In the genomic region with DNA sequence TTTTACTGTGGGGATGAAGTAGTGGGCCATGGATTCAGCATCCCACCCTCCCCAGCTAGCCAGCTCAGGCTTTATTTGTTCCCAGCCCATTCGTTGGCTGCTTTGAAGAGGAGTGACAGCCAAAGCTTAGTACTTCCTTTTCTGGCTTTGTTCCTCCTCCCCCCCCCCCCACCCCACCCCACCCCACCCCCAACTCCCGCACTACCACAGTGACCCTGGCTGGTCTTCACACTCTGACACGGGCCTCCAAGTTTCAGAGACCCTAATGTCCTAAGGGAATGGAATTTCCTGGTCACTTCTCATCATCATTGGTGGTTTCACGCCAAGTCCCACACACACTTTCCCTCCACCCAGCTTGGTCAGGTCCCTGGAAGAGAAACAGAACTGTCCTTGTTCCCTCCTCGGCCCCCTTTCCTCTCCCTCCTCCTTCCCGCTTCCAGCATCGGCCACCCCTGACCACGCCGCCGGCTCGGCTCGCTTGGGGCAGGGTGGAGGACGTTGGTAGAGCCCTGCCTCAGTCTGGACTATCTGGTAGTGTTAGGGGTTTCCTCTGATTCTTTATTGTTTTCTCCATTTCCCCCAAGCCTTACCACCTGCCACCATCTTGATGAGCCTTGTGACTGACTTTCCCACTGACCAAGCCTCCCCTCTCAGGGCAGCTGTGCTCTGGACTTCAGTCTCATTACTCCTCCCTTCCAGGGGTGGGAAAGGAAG, we compare ENCODE assay signal across 8 mouse cellular contexts. TPM values are rescaled to one million over a fixed set of nuclear protein-coding genes. Genes with fewer than 3 reads are reported as not detected.
DNase-seq lines count a peak whose midpoint lies in the region; ATAC-seq and TF ChIP-seq lines count a peak whose summit lies in the region.

No protein-coding gene starts in this region.

- DNase-seq in CD4-positive, CD25-positive, alpha-beta regulatory T cell, adult 2 months (ENCODE audit: low read depth, low spot score) = peak; percentile 31
- DNase-seq in cerebellum, adult 9-11 months = peak; percentile 69
- peak; percentile 55 for DNase-seq in left cerebral cortex, postnatal 4 days
- DNase-seq in mesoderm, embryonic 11.5 days (ENCODE audit: low read depth, low spot score) = peak; percentile 45
- peak; percentile 58 to 70 for DNase-seq in spleen, postnatal 10 days (ENCODE audit: low spot score in 2 of 2)

- peak overlapping the region; percentile 78 for H3K4me3 ChIP-seq in intestine, postnatal 0 days (ENCODE audit: low read depth, low read length)

- H3K4me1 ChIP-seq in intestine, postnatal 0 days (replicated peaks; ENCODE audit: control insufficient read depth, insufficient read depth, low read length) = peaks cover 9% of the 10 kb centered on the region

- H3K27me3 ChIP-seq in intestine, postnatal 0 days (replicated peaks; ENCODE audit: control insufficient read depth, insufficient read depth, low read length) = no peaks in the 10 kb centered on the region

- peaks cover 32% of the 10 kb centered on the region for H3K36me3 ChIP-seq in intestine, postnatal 0 days (ENCODE audit: control insufficient read depth, insufficient read depth)

- peak overlapping the region; percentile 93 for H3K4me2 ChIP-seq in intestine, postnatal 0 days (replicated peaks; ENCODE audit: low read depth)

- ATAC-seq in CD4-positive, CD25-positive, alpha-beta regulatory T cell, adult 4 months = no peak
- peak; percentile 47 for ATAC-seq in granulocyte monocyte progenitor cell, adult 5-6 weeks (replicated peaks; ENCODE audit: poor library complexity, severe bottlenecking)
- ATAC-seq in intestine, postnatal 0 days = peak; percentile 69

- TF ChIP-seq CTCF in intestine, postnatal 0 days (IDR thresholded peaks at IDR 0.05; ENCODE audit: low read depth) = no peak

- peak overlapping the region; percentile 94 for H3K27ac ChIP-seq in intestine, postnatal 0 days (ENCODE audit: low read depth, low read length)

- no peaks in the 10 kb centered on the region for H3K9me3 ChIP-seq in intestine, postnatal 0 days (ENCODE audit: control insufficient read depth)

- peak overlapping the region; percentile 89 for H3K9ac ChIP-seq in intestine, postnatal 0 days (ENCODE audit: low read depth, low read length)

- WGBS in intestine, postnatal 0 days = 2% methylated on average over 13 of the region's 13 CpGs

- intact Hi-C loops in left cerebral cortex, postnatal 4 days (cut with DNase I) = loop anchor here (5.0 kb wide), 1 partner anchor 52 kb away; a partner anchor contains a TSS

RNA-seq across cellular contexts. Expression of a gene that starts 1.4 kb away (rescaled TPM):
- 100 to 1,000 TPM; 218 to 256 TPM for polyA plus RNA-seq in CD4-positive, CD25-positive, alpha-beta regulatory T cell, adult 4 months (2017; shearing (Covaris generic))
- 93.6 and 99.1 TPM in 2 replicates for total RNA-seq in granulocyte monocyte progenitor cell, adult 5-6 weeks (2014; fragmentation: Nextera tagmentation)
- total RNA-seq in granulocyte monocyte progenitor cell, adult 5-6 weeks (2017) = 43.0 and 61.6 TPM in 2 replicates
- polyA plus RNA-seq in intestine, postnatal 0 days (2015; fragmentation: Nextera tagmentation; extraction: Ambion mirVana) = 59.4 and 64.9 TPM in 2 replicates
- total RNA-seq in left cerebral cortex, postnatal 4 days (2021) = 10 to 100 TPM; 62.1 to 62.4 TPM

RNA-seq across cellular contexts. Expression of a gene that starts 2.0 kb away (rescaled TPM):
- 10 to 100 TPM; 19.0 to 24.1 TPM for polyA plus RNA-seq in CD4-positive, CD25-positive, alpha-beta regulatory T cell, adult 4 months (2017; shearing (Covaris generic))
- total RNA-seq in granulocyte monocyte progenitor cell, adult 5-6 weeks (2014; fragmentation: Nextera tagmentation) = 3.2 and 6.9 TPM in 2 replicates
- 1.7 and 1.9 TPM in 2 replicates for total RNA-seq in granulocyte monocyte progenitor cell, adult 5-6 weeks (2017)
- 10.1 and 10.6 TPM in 2 replicates for polyA plus RNA-seq in intestine, postnatal 0 days (2015; fragmentation: Nextera tagmentation; extraction: Ambion mirVana)
- total RNA-seq in left cerebral cortex, postnatal 4 days (2021) = 100 to 1,000 TPM; 668 to 674 TPM

RNA-seq across cellular contexts. Expression of a gene that starts 11.5 kb away (rescaled TPM):
- 1 to 10 TPM in 1 of 2 experiments, under 1 TPM in 1; 0.65 to 1.1 TPM for polyA plus RNA-seq in CD4-positive, CD25-positive, alpha-beta regulatory T cell, adult 4 months (2017; shearing (Covaris generic))
- 1.0 TPM in 1 of 2 replicates, not detected in the other for total RNA-seq in granulocyte monocyte progenitor cell, adult 5-6 weeks (2014; fragmentation: Nextera tagmentation)
- 0.22 and 1.8 TPM in 2 replicates for total RNA-seq in granulocyte monocyte progenitor cell, adult 5-6 weeks (2017)
- 0.14 and 0.16 TPM in 2 replicates for polyA plus RNA-seq in intestine, postnatal 0 days (2015; fragmentation: Nextera tagmentation; extraction: Ambion mirVana)
- not detected for total RNA-seq in left cerebral cortex, postnatal 4 days (2021)

RNA-seq across cellular contexts. Expression of a gene that starts 12.2 kb away (rescaled TPM):
- 10 to 100 TPM; 31.0 to 37.1 TPM for polyA plus RNA-seq in CD4-positive, CD25-positive, alpha-beta regulatory T cell, adult 4 months (2017; shearing (Covaris generic))
- 36.0 and 54.3 TPM in 2 replicates for total RNA-seq in granulocyte monocyte progenitor cell, adult 5-6 weeks (2014; fragmentation: Nextera tagmentation)
- total RNA-seq in granulocyte monocyte progenitor cell, adult 5-6 weeks (2017) = 39.8 and 43.6 TPM in 2 replicates
- polyA plus RNA-seq in intestine, postnatal 0 days (2015; fragmentation: Nextera tagmentation; extraction: Ambion mirVana) = 3.1 and 4.6 TPM in 2 replicates
- total RNA-seq in left cerebral cortex, postnatal 4 days (2021) = 1 to 10 TPM; 9.0 TPM

RNA-seq across cellular contexts. Expression of a gene that starts 21.1 kb away (rescaled TPM):
- not detected for polyA plus RNA-seq in CD4-positive, CD25-positive, alpha-beta regulatory T cell, adult 4 months (2017; shearing (Covaris generic))
- total RNA-seq in granulocyte monocyte progenitor cell, adult 5-6 weeks (2014; fragmentation: Nextera tagmentation) = 0.88 TPM in 1 of 2 replicates, not detected in the other
- total RNA-seq in granulocyte monocyte progenitor cell, adult 5-6 weeks (2017) = not detected in 2 replicates
- polyA plus RNA-seq in intestine, postnatal 0 days (2015; fragmentation: Nextera tagmentation; extraction: Ambion mirVana) = not detected in 2 replicates
- under 1 TPM; 0.36 to 0.74 TPM for total RNA-seq in left cerebral cortex, postnatal 4 days (2021)

Comparison
In these comparisons a context has a peak if more than half of its experiments do, and no peak if none do; other contexts are left out.
1. RNA of a gene that starts 2.0 kb away (total RNA-seq): 668 to 674 TPM in left cerebral cortex, postnatal 4 days; 1.7 to 6.9 TPM in granulocyte monocyte progenitor cell, adult 5-6 weeks; every median in the first group is over 10 times any median in the second.
2. Peak in every context shown above with its lines, with median percentiles within 50 percentile points of each other: DNase-seq.